Mouse (Mus musculus): ENCODE data around the gene Mrgprh. TPM values are rescaled to one million over a fixed set of nuclear protein-coding genes. Genes with fewer than 3 reads are reported as not detected.

The Mrgprh gene
- polyA plus RNA-seq, 1 experiment from 2014 or later, result not detected

- H3K27ac ChIP-seq (replicated peaks), result no peak overlapping the region
- ATAC-seq (ENCODE audit: insufficient read depth), result no peak
- H3K9me3 ChIP-seq (replicated peaks), result no peaks in the 10 kb centered on the region
- H3K4me2 ChIP-seq, result no peak overlapping the region
- H3K4me3 ChIP-seq (replicated peaks), result no peak overlapping the region
- no peaks in the 10 kb centered on the region for H3K36me3 ChIP-seq (replicated peaks)
- 48% methylated on average over 4 of the region's 4 CpGs for WGBS (ENCODE audit: insufficient replicate concordance)
- no peaks in the 10 kb centered on the region for H3K4me1 ChIP-seq (replicated peaks)
- H3K27me3 ChIP-seq, result peaks cover 6% of the 10 kb centered on the region
- H3K9ac ChIP-seq, result no peak overlapping the region
Observed at GRCm38 (mm10) chr17:12847736-12848135, 28.1 kb upstream of the Mrgprh start.

- Histone ChIP-seq H3K9ac (no peak overlapping the region), H3K27ac (replicated peaks) (no peak overlapping the region), H3K36me3 (replicated peaks) (no peaks in the 10 kb centered on the region), H3K4me3 (replicated peaks) (no peak overlapping the region), H3K9me3 (replicated peaks) (no peaks in the 10 kb centered on the region), H3K4me1 (replicated peaks) (no peaks in the 10 kb centered on the region), H3K4me2 (no peak overlapping the region), H3K27me3 (peaks cover 6% of the 10 kb centered on the region)
- ATAC-seq (ENCODE audit: insufficient read depth), result no peak
- WGBS (ENCODE audit: insufficient replicate concordance), result 61% methylated on average over 8 of the region's 8 CpGs
Observed at GRCm38 (mm10) chr17:12849778-12850382, 26.0 kb upstream of the Mrgprh start.

GRCm38 (mm10) chr17:12851689-12852088 lies 24.1 kb upstream of the Mrgprh start:
- H3K9ac ChIP-seq, result no peak overlapping the region
- no peaks in the 10 kb centered on the region for H3K9me3 ChIP-seq (replicated peaks)
- no peaks in the 10 kb centered on the region for H3K4me1 ChIP-seq (replicated peaks)
- 59% methylated on average over 11 of the region's 11 CpGs for WGBS (ENCODE audit: insufficient replicate concordance)
- ATAC-seq (ENCODE audit: insufficient read depth), result no peak
- H3K27me3 ChIP-seq, result peaks cover 3% of the 10 kb centered on the region
- H3K36me3 ChIP-seq (replicated peaks), result no peaks in the 10 kb centered on the region
- no peak overlapping the region for H3K27ac ChIP-seq (replicated peaks)
- no peak overlapping the region for H3K4me3 ChIP-seq (replicated peaks)
- H3K4me2 ChIP-seq, result no peak overlapping the region

GRCm38 (mm10) chr17:12853821-12854220 lies 22.0 kb upstream of the Mrgprh start:
- ATAC-seq (ENCODE audit: insufficient read depth), result no peak
- Histone ChIP-seq H3K27ac (replicated peaks) (no peak overlapping the region), H3K36me3 (replicated peaks) (no peaks in the 10 kb centered on the region), H3K4me1 (replicated peaks) (no peaks in the 10 kb centered on the region), H3K27me3 (no peaks in the 10 kb centered on the region), H3K9ac (no peak overlapping the region), H3K4me3 (replicated peaks) (no peak overlapping the region), H3K9me3 (replicated peaks) (no peaks in the 10 kb centered on the region), H3K4me2 (no peak overlapping the region)
- 55% methylated on average over 2 of the region's 2 CpGs for WGBS (ENCODE audit: insufficient replicate concordance)

- Histone ChIP-seq H3K9me3 (replicated peaks) (no peaks in the 10 kb centered on the region), H3K4me2 (no peak overlapping the region), H3K4me1 (replicated peaks) (no peaks in the 10 kb centered on the region), H3K9ac (no peak overlapping the region), H3K27me3 (no peaks in the 10 kb centered on the region), H3K27ac (replicated peaks) (no peak overlapping the region), H3K36me3 (replicated peaks) (no peaks in the 10 kb centered on the region), H3K4me3 (replicated peaks) (no peak overlapping the region)
- WGBS (ENCODE audit: insufficient replicate concordance), result 82% methylated on average over 11 of the region's 11 CpGs
- no peak for ATAC-seq (ENCODE audit: insufficient read depth)
Observed at GRCm38 (mm10) chr17:12854386-12854785, 21.4 kb upstream of the Mrgprh start.

- H3K36me3 ChIP-seq (replicated peaks), result no peaks in the 10 kb centered on the region
- no peak overlapping the region for H3K4me2 ChIP-seq
- H3K27ac ChIP-seq (replicated peaks), result no peak overlapping the region
- H3K4me1 ChIP-seq (replicated peaks), result no peaks in the 10 kb centered on the region
- WGBS (ENCODE audit: insufficient replicate concordance), result 36% methylated on average over 3 of the region's 3 CpGs
- no peak for ATAC-seq (ENCODE audit: insufficient read depth)
- H3K27me3 ChIP-seq, result no peaks in the 10 kb centered on the region
- H3K9me3 ChIP-seq (replicated peaks), result no peaks in the 10 kb centered on the region
- no peak overlapping the region for H3K9ac ChIP-seq
- no peak overlapping the region for H3K4me3 ChIP-seq (replicated peaks)
Observed at GRCm38 (mm10) chr17:12857395-12857794, 18.4 kb upstream of the Mrgprh start.

- Histone ChIP-seq H3K9ac (no peak overlapping the region), H3K36me3 (replicated peaks) (no peaks in the 10 kb centered on the region), H3K4me2 (no peak overlapping the region), H3K9me3 (replicated peaks) (no peaks in the 10 kb centered on the region), H3K4me3 (replicated peaks) (no peak overlapping the region), H3K27me3 (no peaks in the 10 kb centered on the region), H3K27ac (replicated peaks) (no peak overlapping the region), H3K4me1 (replicated peaks) (no peaks in the 10 kb centered on the region)
- WGBS (ENCODE audit: insufficient replicate concordance), result 30% methylated on average over 4 of the region's 4 CpGs
- no peak for ATAC-seq (ENCODE audit: insufficient read depth)
Observed at GRCm38 (mm10) chr17:12858072-12858471, 17.8 kb upstream of the Mrgprh start.

- no peaks in the 10 kb centered on the region for H3K4me1 ChIP-seq (replicated peaks)
- no peak overlapping the region for H3K27ac ChIP-seq (replicated peaks)
- H3K27me3 ChIP-seq, result no peaks in the 10 kb centered on the region
- H3K4me3 ChIP-seq (replicated peaks), result no peak overlapping the region
- no peaks in the 10 kb centered on the region for H3K36me3 ChIP-seq (replicated peaks)
- 55% methylated on average over 8 of the region's 8 CpGs for WGBS (ENCODE audit: insufficient replicate concordance)
- H3K9me3 ChIP-seq (replicated peaks), result no peaks in the 10 kb centered on the region
- no peak overlapping the region for H3K9ac ChIP-seq
- ATAC-seq (ENCODE audit: insufficient read depth), result no peak
- H3K4me2 ChIP-seq, result no peak overlapping the region
Observed at GRCm38 (mm10) chr17:12859006-12859520, 16.8 kb upstream of the Mrgprh start.

GRCm38 (mm10) chr17:12864111-12864510 lies 11.7 kb upstream of the Mrgprh start:
- Histone ChIP-seq H3K36me3 (replicated peaks) (no peaks in the 10 kb centered on the region), H3K9ac (no peak overlapping the region), H3K27me3 (no peaks in the 10 kb centered on the region), H3K4me1 (replicated peaks) (no peaks in the 10 kb centered on the region), H3K9me3 (replicated peaks) (no peaks in the 10 kb centered on the region), H3K27ac (replicated peaks) (no peak overlapping the region), H3K4me2 (no peak overlapping the region), H3K4me3 (replicated peaks) (no peak overlapping the region)
- no peak for ATAC-seq (ENCODE audit: insufficient read depth)

- H3K27me3 ChIP-seq, result peaks cover 7% of the 10 kb centered on the region; the same call in 1 of the 2 replicates
- H3K9ac ChIP-seq, result no peak overlapping the region
- no peak overlapping the region for H3K4me2 ChIP-seq
- H3K4me3 ChIP-seq (replicated peaks), result no peak overlapping the region
- no peak for ATAC-seq (ENCODE audit: insufficient read depth)
- no peak overlapping the region for H3K27ac ChIP-seq (replicated peaks)
- no peaks in the 10 kb centered on the region for H3K9me3 ChIP-seq (replicated peaks)
- 35% methylated on average over 3 of the region's 3 CpGs for WGBS (ENCODE audit: insufficient replicate concordance)
- no peaks in the 10 kb centered on the region for H3K4me1 ChIP-seq (replicated peaks)
- H3K36me3 ChIP-seq (replicated peaks), result no peaks in the 10 kb centered on the region
Observed at GRCm38 (mm10) chr17:12865407-12865806, 10.4 kb upstream of the Mrgprh start.

GRCm38 (mm10) chr17:12866853-12867252 lies 9.0 kb upstream of the Mrgprh start:
- H3K4me2 ChIP-seq, result no peak overlapping the region
- H3K27ac ChIP-seq (replicated peaks), result no peak overlapping the region
- WGBS (ENCODE audit: insufficient replicate concordance), result 70% methylated on average over 10 of the region's 10 CpGs
- no peak overlapping the region for H3K4me3 ChIP-seq (replicated peaks)
- no peak overlapping the region for H3K9ac ChIP-seq
- no peaks in the 10 kb centered on the region for H3K4me1 ChIP-seq (replicated peaks)
- no peaks in the 10 kb centered on the region for H3K9me3 ChIP-seq (replicated peaks)
- ATAC-seq (ENCODE audit: insufficient read depth), result no peak
- H3K36me3 ChIP-seq (replicated peaks), result no peaks in the 10 kb centered on the region
- peaks cover 9% of the 10 kb centered on the region for H3K27me3 ChIP-seq

GRCm38 (mm10) chr17:12868043-12868442 lies 7.8 kb upstream of the Mrgprh start, which contains the start of gene Mas1:
Gene Mas1, minus strand, starts transcription at chr17:12868143.
- H3K27ac ChIP-seq (replicated peaks), result no peak within 1 kb of the TSS
- 32% methylated on average over 2 of the region's 2 CpGs for WGBS (ENCODE audit: insufficient replicate concordance)
- peaks cover 17% of the 10 kb centered on the region for H3K27me3 ChIP-seq
- H3K4me2 ChIP-seq, result no peak within 1 kb of the TSS
- no peaks in the 10 kb centered on the region for H3K4me1 ChIP-seq (replicated peaks)
- H3K36me3 ChIP-seq (replicated peaks), result no peaks in the 10 kb centered on the region
- no peak within 1 kb of the TSS for H3K9ac ChIP-seq
- ATAC-seq (ENCODE audit: insufficient read depth), result no peak
- no peaks in the 10 kb centered on the region for H3K9me3 ChIP-seq (replicated peaks)
- H3K4me3 ChIP-seq (replicated peaks), result no peak within 1 kb of the TSS
